Mouse (Mus musculus) layer of hippocampus, adult 18-20 months (tissue): ENCODE data around the gene Relch. TPM values are rescaled to one million over a fixed set of nuclear protein-coding genes. Genes with fewer than 3 reads are reported as not detected.
"Not testable (repeated sequence)": the region's sequence is repeated elsewhere in the genome, so short reads cannot be mapped to it uniquely, and the experiment has no call there.

Experiments used
- DNase-seq, 2 experiments: peaks; one replicate each; pipeline ENCODE4 v3.0.0; 2022; ENCODE audit warnings: low spot score in 2 of 2
- long read RNA-seq: library from polyadenylated mRNA; stranded (forward); transcript quantifications from one replicate; pipeline ENCODE4 v2.0.0, GENCODE M21; 2021
- total RNA-seq, 2 experiments: library from RNA; stranded (reverse); gene quantifications; 2 replicates each; pipeline ENCODE4 v1.2.3; 2021

Relch gene
- total RNA-seq, result 10 to 100 TPM; 91.2 to 91.5 TPM
- long read RNA-seq, full-length matches to known transcripts, result 37 of 57 reads
- long read RNA-seq, partial matches to known transcripts, result 6 of 57 reads
- long read RNA-seq, other reads (novel, unspliced or antisense), result 14 of 57 reads

DNA sequence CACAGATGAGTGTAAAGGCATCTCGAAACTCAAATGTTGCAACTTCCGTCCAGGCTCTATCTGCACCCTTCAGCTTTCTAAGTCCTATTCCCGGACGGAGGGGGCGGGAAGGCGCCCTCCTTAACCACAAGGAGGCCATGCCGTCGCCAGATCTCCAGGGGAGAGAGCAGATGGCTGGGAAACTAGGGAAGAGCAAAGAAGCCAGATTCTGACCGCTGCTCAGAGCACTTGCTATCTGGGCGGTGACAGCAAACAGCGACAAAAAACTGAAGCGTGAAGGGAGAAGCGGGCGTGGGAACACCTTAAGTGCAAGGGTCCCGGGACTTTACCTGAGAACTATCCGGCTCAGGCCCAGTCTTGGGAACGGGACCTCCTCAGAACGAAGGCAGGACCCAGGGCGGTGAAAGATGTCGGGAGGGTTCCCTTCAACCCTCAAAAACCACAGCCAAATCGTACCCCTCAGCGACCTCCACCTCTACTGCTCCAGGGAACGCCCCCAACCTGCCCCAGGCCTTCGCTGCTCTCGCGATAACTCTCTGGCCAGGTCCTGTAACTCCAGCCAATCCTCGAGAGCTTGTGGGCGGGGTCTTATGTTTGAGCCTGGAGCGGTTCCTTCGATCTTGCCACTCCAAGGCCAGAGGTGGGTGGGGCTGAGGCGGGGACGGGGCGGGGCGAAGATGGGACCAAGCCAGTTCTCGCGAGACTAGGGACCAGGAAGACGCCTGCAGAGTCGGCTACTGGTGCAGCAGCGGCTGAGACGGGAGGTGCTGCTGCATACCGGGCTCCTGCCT, at the start of gene Relch, which contains the start of gene Pign:
Gene Relch (plus strand): TSS at position 691 of the 791 bp plus-strand sequence.
Gene Pign (minus strand): TSS at position 507 of the 791 bp plus-strand sequence.
- DNase-seq, result peak; percentile 92 to 99

- peak; percentile 2 to 55 for DNase-seq
These were observed 33.2 kb upstream of the Relch start for GRCm38 (mm10) chr1:105630481-105630880.

DNA sequence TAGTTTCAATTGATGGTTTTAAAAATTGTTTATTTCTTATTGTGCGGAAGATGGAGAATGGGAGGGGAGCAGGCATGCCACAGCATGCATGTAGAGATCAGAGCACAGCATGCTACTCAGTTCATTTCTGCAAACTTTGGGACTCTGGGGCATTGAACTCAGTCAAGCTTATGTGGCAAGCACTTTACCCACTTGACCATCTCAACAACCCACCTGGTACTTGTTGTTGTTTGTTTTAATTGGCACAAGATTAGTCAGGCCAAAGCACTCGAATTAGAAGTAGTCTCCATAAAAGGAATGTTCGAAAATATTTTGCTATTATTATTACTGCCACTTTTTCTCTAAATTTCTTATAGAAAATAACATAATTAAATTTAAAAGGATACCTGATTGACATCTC, 19.6 kb upstream of the Relch start:
- no peak for DNase-seq

DNA sequence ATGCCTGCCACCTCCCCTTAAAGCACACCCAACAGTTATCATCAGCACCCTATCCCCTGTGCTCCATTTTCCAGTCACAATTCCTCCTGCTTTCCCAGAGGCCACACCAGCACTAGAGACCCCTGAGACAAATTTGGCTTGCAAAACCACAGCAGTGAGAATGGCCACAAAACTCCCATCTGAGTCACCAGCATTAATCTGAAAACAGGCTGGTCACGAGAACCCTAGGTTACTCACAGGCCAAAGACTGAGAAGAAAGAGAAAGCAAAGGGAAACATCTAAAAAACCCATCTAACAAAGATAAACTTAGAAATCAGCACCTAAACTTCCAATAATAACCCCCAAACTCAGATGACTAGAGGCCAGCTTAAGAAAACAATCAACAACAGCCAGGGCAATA, 13.0 kb upstream of the Relch start:
- DNase-seq, result no peak

DNA sequence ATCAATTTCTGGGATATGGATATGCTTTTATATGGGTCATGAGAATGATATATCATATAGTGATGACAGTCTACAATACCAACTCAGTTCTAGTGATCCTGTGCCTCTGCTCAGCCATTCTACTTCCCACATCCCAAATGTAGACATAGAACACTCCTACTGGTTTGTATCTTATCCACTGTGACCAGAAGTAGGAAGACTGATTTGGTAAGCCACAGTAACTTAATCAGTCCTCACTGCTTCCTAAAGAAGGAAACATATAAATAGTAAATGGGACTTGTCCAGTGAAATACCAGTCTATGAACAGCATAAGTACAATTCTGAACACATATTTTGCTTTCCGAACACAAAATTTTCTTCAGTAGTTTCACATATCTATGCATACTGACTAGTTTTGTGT, 9.7 kb upstream of the Relch start:
- DNase-seq, result no peak

DNA sequence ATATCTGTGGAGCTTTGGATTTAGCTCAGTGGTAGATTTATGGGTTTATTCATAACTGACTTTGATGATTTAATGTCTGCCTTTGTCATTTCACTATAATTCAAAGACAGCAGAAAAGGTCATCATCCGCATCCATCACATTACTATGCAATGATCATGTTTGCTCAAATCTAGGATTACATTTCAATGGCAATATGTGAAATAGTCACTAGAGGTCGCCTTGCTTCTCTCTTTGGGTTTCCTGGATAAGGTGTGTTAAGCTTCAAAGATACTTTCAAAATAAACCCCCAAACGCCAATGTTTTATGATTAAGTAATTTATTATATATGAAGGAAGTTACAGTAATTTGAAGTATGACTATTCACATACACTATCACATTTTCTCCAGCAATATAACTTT, 3.6 kb upstream of the Relch start:
- peak; percentile 7 to 78 for DNase-seq

DNA sequence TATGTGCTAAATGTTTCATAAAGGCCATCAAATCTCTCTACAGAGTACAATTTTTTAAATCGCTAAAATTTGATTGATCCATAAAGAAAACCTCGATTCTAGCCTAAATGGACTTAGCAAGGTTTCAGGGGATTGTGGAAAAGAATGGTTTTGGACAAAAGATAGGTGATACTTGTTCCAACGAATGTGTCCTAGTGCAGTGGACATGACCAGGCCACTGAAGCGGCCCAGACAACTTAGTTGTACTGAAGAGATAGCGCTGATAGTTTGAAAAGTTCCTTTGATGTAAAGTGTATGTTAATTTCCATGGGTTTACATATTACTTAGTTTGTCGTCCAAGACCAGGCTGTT, 866 bp upstream of the Relch start:
- no peak for DNase-seq

GRCm38 (mm10) chr1:105663962-105664812, 526 bp downstream of the Relch start:
- DNase-seq, result peak; percentile 4 to 29

DNA sequence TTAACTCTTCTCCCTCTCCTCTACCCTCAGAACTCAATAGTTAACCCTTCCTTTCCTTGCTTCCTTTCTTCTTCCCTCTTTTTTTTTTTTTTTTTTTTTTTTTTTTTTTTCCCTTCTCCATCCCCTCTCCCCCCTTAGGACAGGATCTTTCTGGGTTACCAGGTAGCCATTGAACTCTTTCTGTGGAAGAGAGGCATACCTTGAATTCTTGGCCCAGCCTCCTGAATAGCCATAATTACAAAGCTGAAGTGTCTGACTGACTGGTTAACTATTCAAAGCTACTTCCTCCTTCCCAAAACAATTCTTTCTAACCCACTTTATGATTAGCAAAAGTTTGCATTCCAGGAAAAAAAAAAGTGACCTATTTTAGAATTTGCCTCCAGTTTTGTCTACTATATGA, 6.0 kb downstream of the Relch start:
- DNase-seq, result no peak

DNA sequence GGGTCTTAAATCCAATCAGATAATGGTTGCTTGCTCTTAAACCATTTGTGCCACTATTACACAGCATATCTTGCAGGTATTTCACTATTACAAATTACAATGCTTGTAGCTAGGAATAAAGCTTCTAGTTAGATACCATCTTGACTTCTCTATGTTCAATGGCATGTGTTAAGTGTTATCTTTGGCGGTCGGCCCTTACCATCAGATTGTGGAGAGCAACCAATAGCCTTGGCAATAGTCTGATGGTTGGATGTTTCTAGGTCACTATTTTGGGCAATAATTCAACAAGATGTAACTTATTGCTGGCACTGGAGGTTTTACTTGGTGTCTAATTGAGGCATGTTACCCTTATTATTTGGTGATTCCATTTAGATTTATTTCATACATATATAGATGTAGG, 11.1 kb downstream of the Relch start:
- DNase-seq, result no peak

DNA sequence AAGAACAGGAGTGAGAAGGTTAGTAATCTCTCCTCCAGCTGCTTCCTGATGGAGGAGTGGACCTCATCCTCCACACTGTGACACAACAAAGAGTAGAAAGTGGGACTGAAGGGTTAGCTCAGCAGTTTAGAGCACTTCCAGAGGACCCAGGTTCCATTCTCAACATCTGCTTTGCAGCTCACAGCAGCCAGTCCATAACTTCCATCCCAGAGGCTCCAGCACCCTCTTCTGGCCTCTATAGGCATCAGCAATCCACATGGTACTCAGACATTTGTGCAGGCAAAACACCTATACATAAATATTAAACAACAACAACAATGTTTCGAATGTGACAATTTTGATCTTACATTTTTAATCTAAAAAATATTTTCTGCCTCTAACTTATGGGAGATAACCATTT, 16.9 kb downstream of the Relch start:
- DNase-seq, result no peak

GRCm38 (mm10) chr1:105685501-105685900, 21.8 kb downstream of the Relch start:
- DNase-seq, result peak in 1 of 2 experiments; percentile 25

DNA sequence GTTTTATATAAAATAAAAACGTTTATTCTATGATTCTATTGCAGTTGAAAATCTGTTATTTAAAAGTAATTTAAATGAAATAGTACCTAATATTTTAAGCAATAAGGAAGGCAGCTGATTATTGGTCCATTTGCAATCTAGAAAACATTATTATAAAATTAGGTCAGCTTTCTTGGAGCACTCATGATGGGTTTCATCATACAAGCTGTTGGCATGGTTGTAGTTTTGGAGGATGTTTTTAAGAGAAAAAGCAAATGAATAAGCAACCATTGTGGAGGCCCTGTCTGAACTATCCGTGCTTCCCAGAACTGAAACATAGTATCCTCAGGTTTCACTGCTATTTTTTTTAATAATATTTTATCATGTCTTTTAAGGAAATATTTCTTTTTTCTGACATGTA, 31.9 kb downstream of the Relch start:
- peak in 1 of 2 experiments; percentile 17 for DNase-seq

DNA sequence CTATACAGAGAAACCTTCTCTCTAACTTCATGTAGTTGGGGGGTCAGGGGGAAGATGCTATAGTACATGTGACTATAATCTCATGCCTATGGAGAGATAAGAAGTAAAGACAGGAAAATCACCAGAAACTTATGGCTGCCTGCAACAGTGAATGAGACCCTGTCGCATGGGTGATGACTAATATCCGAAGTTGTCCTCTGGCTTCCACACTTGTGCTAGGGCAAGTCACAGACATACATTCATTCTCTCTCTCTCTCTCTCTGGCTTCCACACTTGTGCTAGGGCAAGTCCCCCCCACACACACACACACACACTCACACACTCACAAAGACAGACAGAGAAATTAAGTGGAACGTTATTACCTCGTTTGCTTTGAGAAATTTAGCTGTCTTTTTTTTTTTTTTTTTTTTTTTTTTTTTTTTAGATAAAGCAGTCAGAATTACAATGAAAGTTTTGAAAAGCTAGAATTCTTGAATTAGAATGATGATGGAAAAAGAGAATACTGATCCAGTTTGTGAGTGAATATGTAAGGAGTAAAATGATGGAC, 37.4 kb downstream of the Relch start:
- DNase-seq, result no peak

- no peak for DNase-seq
These were observed 45.8 kb downstream of the Relch start for GRCm38 (mm10) chr1:105709415-105709814.

DNA sequence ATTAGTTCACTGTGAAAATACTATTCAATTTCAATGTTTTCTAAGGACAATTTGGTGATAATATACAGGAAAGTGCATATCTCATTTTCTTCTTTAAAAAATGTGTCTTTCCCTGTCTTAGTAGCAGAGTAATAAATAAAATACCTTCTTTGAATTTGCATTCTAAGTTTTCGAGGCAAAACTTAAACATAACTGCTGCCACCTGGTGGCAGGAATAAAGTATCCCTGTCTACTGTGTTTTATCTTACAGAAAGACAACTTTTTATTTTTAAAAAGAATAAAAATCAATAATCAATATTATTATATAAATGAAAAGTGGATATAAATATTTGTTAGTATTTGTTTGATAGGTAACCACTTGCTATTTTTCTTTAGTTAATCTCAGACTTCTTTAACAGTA, 47.6 kb downstream of the Relch start:
- DNase-seq, result peak in 1 of 2 experiments; percentile 34

DNA sequence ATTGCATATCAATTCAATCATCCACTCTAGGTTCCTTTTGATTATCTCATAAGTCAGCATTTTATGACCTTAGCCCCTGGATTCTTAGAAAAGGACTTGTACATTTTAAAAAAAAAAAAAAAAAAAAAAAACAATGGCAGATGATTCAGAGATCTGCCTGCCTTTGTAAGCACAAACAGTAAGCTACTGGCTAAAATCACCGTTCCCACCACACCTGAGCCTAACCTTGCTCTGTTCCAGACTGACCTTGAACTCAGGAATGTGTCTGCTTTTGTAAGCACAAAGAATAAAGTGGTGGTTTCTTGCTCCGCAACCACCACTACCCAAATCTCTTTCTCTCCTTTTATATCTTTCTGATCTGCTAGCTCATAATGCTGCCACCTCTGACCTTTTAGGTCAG, 49.2 kb downstream of the Relch start:
- no peak for DNase-seq

- DNase-seq, result no peak
These were observed 54.7 kb downstream of the Relch start for GRCm38 (mm10) chr1:105718358-105718757.

DNA sequence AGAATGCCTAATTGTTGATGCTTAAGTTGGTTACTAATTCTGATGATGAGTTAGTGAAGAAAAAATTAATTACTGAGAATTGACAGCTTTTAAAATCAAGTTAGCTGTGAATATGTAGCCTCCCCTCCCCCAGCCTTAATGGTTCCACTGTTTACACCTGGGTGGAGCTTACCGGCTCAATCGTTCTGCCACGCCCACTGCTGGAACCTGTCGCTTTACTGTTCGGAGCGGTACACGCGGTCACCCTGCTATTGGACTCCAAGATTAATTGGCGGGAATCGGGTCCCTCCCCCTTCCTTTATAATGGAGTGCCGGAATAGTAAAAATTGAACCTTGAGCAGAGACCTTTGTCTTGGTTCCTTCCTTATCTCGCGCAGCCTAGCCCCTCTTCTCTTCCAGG, 65.6 kb downstream of the Relch start:
- DNase-seq, result not testable (repeated sequence)

- DNase-seq, result no peak
These were observed 71.7 kb downstream of the Relch start for GRCm38 (mm10) chr1:105735318-105735717.

- DNase-seq, result no peak
These were observed 74.7 kb downstream of the Relch start for GRCm38 (mm10) chr1:105738334-105738733.

- DNase-seq, result no peak
These were observed 75.8 kb downstream of the Relch start for GRCm38 (mm10) chr1:105739493-105739892.
